Mouse (Mus musculus) layer of hippocampus, adult 9-11 months (tissue): ENCODE measurements at regions not wholly inside any gene's neighbourhood (a gene's known extent, or its start where the extent isn't known, plus 50 kb on each side); places are given as distances from the start of the nearest gene placed in this dataset.

Experiments
- DNase-seq: peaks from one replicate; pipeline ENCODE4 v3.0.0; 2022

DNA sequence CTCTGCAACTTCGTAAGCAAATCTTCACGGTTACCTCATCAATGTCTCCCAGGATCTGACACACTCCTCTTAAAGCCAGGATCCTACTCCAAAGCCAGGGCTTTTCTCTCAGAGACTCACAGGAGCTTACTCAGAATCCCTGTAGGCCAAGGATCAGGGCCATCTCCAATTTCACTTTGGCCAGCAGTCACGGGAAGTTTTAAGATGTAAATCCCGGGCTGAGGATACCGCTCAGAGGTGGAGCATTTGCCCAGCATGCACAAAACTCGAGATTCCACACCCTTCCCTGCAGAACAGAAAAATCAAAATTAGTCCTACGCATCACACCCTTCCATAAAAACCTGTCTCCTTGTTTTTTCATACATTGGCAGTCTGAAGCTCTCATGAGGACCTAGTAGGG lies 112.1 kb upstream of the Slc24a5 start:
- no peak for DNase-seq

- no peak for DNase-seq
These were observed 108.5 kb upstream of the Slc24a5 start for GRCm38 (mm10) chr2:124959431-124959830.

- DNase-seq, result no peak
These were observed 95.8 kb upstream of the Slc24a5 start for GRCm38 (mm10) chr2:124971826-124972749.

DNA sequence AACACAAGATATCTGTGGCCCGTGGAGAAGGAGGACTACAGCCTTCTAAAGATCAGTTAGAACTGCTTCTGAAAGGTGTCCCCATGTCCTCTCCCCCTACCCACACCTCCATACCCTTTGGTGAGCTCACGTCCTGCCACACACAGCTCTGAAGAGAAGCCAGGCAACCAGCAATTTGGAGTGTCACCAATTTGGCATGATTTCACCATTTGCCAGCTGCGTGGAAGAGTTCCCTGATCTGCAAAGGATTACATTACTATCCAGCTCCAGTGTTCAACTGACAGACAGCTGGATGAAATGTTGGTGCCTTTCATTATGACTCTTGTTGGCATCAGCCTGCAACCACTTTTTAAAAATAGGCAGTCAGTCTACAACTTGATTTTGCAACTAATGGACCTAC lies 92.8 kb upstream of the Slc24a5 start:
- DNase-seq, result peak; percentile 23

GRCm38 (mm10) chr2:124990976-124991375 lies 76.9 kb upstream of the Slc24a5 start:
- no peak for DNase-seq

DNA sequence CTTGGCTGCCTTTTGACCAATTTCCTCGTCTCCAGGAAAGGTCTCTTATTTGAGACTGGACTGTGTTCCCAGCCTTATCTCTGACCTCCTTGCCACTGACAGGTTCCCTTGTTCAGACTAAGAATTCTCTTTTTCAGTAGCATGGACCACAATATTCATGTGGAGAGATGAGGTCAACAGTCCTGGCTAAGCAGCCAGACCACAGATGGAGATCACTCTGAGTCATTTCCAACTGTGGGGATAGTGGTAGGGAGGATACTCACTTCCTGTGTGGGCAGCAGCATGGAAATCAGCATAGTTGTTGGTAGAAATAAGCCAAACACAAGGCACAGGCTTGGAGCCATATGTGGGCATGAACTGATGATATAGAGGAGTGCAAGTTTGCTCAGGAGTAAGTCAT lies 52.9 kb upstream of the Slc24a5 start:
- DNase-seq, result no peak

- no peak for DNase-seq
These were observed 51.0 kb upstream of the Slc24a5 start for GRCm38 (mm10) chr2:125016946-125017345.
